Comparison of ENCODE assay signal across 28 mouse cellular contexts in the genomic region with DNA sequence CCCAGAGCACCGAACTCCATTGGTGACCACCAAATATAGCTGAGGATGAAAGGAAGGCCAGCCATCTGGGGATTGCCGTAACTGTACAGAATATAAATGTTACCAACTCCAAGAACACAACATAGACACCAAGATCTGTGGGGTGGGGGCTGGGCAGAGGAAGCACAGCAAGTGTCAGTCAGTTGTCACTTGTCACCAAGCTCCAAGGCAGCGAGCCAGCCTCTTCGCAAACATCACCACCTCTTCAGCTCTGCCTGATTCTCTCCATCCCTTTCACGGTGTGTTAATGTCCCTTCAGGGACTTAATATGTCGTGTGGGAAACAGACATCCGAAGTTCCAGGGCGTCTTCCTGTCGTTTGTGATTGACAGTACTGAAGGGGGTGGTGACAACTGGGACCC.
"Had no signal": no experiment of that assay in that cellular context is flagged by ENCODE, and none has a peak within 500 bp of the region (broad histone marks: within the 10 kb centered on the region; RNA-seq: fewer than 3 reads in every experiment).

No protein-coding gene starts in this region.

- H3K36me3 ChIP-seq: heart, embryonic 12.5 days; hindbrain, embryonic 10.5 days; hindbrain, embryonic 12.5 days; intestine, embryonic 15.5 days; limb, embryonic 10.5 days; limb, embryonic 12.5 days; liver, embryonic 13.5 days; liver, embryonic 15.5 days had no signal

- H3K9ac ChIP-seq: heart, embryonic 12.5 days; hindbrain, embryonic 12.5 days; hindbrain, embryonic 14.5 days; intestine, embryonic 15.5 days; limb, embryonic 12.5 days; liver, embryonic 13.5 days; liver, embryonic 15.5 days; liver, postnatal 0 days had no signal

- H3K4me1 ChIP-seq: intestine, embryonic 15.5 days; liver, embryonic 13.5 days; liver, embryonic 15.5 days had no signal

- H3K4me3 ChIP-seq: heart, adult 2 months; heart, embryonic 12.5 days; hindbrain, embryonic 10.5 days; hindbrain, embryonic 12.5 days; intestine, embryonic 15.5 days; layer of hippocampus, adult 2 months; left cerebral cortex, adult 2 months; limb, embryonic 10.5 days; limb, embryonic 12.5 days; liver, embryonic 13.5 days; liver, embryonic 15.5 days had no signal

- ATAC-seq: hindbrain, embryonic 16.5 days; inflammation-experienced regulatory T-cells, adult 6 months; intestine, embryonic 15.5 days; intestine, postnatal 0 days; liver, postnatal 0 days had no signal

- H3K4me2 ChIP-seq: heart, embryonic 12.5 days; hindbrain, embryonic 12.5 days; hindbrain, embryonic 14.5 days; intestine, embryonic 15.5 days; limb, embryonic 12.5 days; liver, embryonic 11.5 days; liver, embryonic 13.5 days; liver, embryonic 15.5 days had no signal

- H3K27me3 ChIP-seq: intestine, embryonic 15.5 days; liver, embryonic 13.5 days; liver, embryonic 15.5 days had no signal

- DNase-seq: gastrocnemius, postnatal 14 days; gastrocnemius, postnatal 36 days; heart, adult 11 months; heart, adult 2 months; heart, postnatal 10 days; heart, postnatal 4 days; kidney, adult 18-20 months; kidney, adult 8-10 months; kidney, postnatal 10 days; kidney, postnatal 25 days; kidney, postnatal 4 days; liver; liver, embryonic 13.5 days; liver, postnatal 0 days had no signal

- H3K27ac ChIP-seq: heart, adult 2 months; hindbrain, embryonic 10.5 days; hindbrain, embryonic 12.5 days; hindbrain, embryonic 14.5 days; intestine, embryonic 15.5 days; layer of hippocampus, adult 2 months; left cerebral cortex, adult 2 months; limb, embryonic 10.5 days; limb, embryonic 12.5 days; liver, embryonic 13.5 days; liver, embryonic 15.5 days had no signal

- H3K9me3 ChIP-seq: hindbrain, embryonic 10.5 days; hindbrain, embryonic 12.5 days; intestine, embryonic 15.5 days; limb, embryonic 10.5 days; limb, embryonic 12.5 days; liver, embryonic 13.5 days; liver, embryonic 15.5 days had no signal
